Mouse (Mus musculus): ENCODE data around the gene Lrch1.

Gene Lrch1

GRCm38 (mm10) chr14:74731221-74732078 lies 216.2 kb downstream of the Lrch1 start:
- H3K4me3 ChIP-seq (replicated peaks; ENCODE audit: low read length), result peak overlapping the region; percentile 81
- no peaks in the 10 kb centered on the region for H3K9me3 ChIP-seq (ENCODE audit: low read length)
- H3K27me3 ChIP-seq (ENCODE audit: insufficient read depth, low read length), result no peaks in the 10 kb centered on the region
- peaks cover 6% of the 10 kb centered on the region; the same call in 1 of the 2 replicates for H3K36me3 ChIP-seq (ENCODE audit: insufficient read depth, low read length)
- peaks cover 12% of the 10 kb centered on the region; the same call in 1 of the 2 replicates for H3K4me1 ChIP-seq (replicated peaks; ENCODE audit: low read depth, low read length)
- no peak for TF ChIP-seq CTCF (conservative IDR thresholded peaks at IDR 0.05; ENCODE audit: low read length)
- no peak for TF ChIP-seq POU5F1 (IDR thresholded peaks at IDR 0.05; ENCODE audit: borderline replicate concordance, low read length)
- no peak for TF ChIP-seq NANOG (IDR thresholded peaks at IDR 0.05; ENCODE audit: borderline replicate concordance, low read length)

DNA sequence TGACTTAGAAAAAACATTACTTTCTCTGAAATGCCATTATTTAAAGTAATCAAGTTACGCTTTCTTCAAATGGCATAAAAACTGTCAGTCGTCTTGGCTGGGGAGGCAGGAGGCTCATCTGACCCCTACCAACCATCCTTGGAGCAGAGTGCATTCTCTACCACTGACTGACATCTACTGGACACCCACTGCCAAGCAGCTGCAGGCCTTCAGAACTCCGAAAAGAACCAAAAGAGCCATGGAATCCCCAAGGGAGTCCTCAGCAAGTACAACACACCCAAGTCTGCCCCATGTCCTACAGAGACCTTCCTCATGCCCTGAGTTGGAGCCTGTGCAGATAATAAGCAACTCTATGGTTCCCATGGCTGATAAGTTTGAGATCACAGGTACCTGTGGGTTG lies 224.1 kb downstream of the Lrch1 start:
- no peak for TF ChIP-seq POU5F1 (IDR thresholded peaks at IDR 0.05; ENCODE audit: borderline replicate concordance, low read length)
- TF ChIP-seq CTCF (conservative IDR thresholded peaks at IDR 0.05; ENCODE audit: low read length), result no peak
- no peak for TF ChIP-seq NANOG (IDR thresholded peaks at IDR 0.05; ENCODE audit: borderline replicate concordance, low read length)
- Histone ChIP-seq H3K9me3 (ENCODE audit: low read length) (no peaks in the 10 kb centered on the region), H3K4me1 (replicated peaks; ENCODE audit: low read depth, low read length) (no peaks in the 10 kb centered on the region), H3K4me3 (replicated peaks; ENCODE audit: low read length) (no peak overlapping the region), H3K36me3 (ENCODE audit: insufficient read depth, low read length) (no peaks in the 10 kb centered on the region), H3K27me3 (ENCODE audit: insufficient read depth, low read length) (no peaks in the 10 kb centered on the region)

GRCm38 (mm10) chr14:74709054-74709453 lies 238.6 kb downstream of the Lrch1 start:
- H3K36me3 ChIP-seq (ENCODE audit: insufficient read depth, low read length), result no peaks in the 10 kb centered on the region
- no peaks in the 10 kb centered on the region for H3K9me3 ChIP-seq (ENCODE audit: low read length)
- no peak overlapping the region for H3K4me3 ChIP-seq (replicated peaks; ENCODE audit: low read length)
- no peaks in the 10 kb centered on the region for H3K27me3 ChIP-seq (ENCODE audit: insufficient read depth, low read length)
- H3K4me1 ChIP-seq (replicated peaks; ENCODE audit: low read depth, low read length), result no peaks in the 10 kb centered on the region
- peak; percentile 36 for TF ChIP-seq CTCF (conservative IDR thresholded peaks at IDR 0.05; ENCODE audit: low read length)
- no peak for TF ChIP-seq NANOG (IDR thresholded peaks at IDR 0.05; ENCODE audit: borderline replicate concordance, low read length)
- TF ChIP-seq POU5F1 (IDR thresholded peaks at IDR 0.05; ENCODE audit: borderline replicate concordance, low read length), result no peak

Measured in E14TG2a.4 (cell line).